Mouse (Mus musculus): Measurements from ENCODE around the gene Rere. TPM values are rescaled to one million over a fixed set of nuclear protein-coding genes. Genes with fewer than 3 reads are reported as not detected.
"Not testable (repeated sequence)": the region's sequence is repeated elsewhere in the genome, so short reads cannot be mapped to it uniquely, and the experiment has no call there.

The Rere gene
- polyA plus RNA-seq, 1 experiment from 2014 or later = 22.2 TPM

GRCm38 (mm10) chr4:150555783-150556182, 274.3 kb downstream of the Rere start:
- ATAC-seq = no peak
- Histone ChIP-seq H3K4me3 (ENCODE audit: low read length) (no peak overlapping the region), H3K27ac (ENCODE audit: low read length) (no peak overlapping the region; the same call in 1 of the 2 replicates), H3K9me3 (ENCODE audit: control insufficient read depth, low read length) (no peaks in the 10 kb centered on the region), H3K9ac (ENCODE audit: low read depth, low read length) (no peak overlapping the region), H3K4me1 (ENCODE audit: control insufficient read depth, insufficient read depth, low read length) (peaks cover 15% of the 10 kb centered on the region), H3K4me2 (ENCODE audit: low read depth, low read length) (no peak overlapping the region), H3K27me3 (replicated peaks; ENCODE audit: control insufficient read depth, insufficient read depth, low read length) (no peaks in the 10 kb centered on the region), H3K36me3 (ENCODE audit: control insufficient read depth, insufficient read depth, low read length) (no peaks in the 10 kb centered on the region)

GRCm38 (mm10) chr4:150556382-150557221, 275.2 kb downstream of the Rere start:
- WGBS = 6% methylated on average over 17 of the region's 17 CpGs
- peak overlapping the region; percentile 55 for H3K27ac ChIP-seq (ENCODE audit: low read length)
- 0 out of 2 replicates have a peak overlapping the region, but pooled peaks have one; percentile 28 for H3K9ac ChIP-seq (ENCODE audit: low read depth, low read length)
- H3K4me2 ChIP-seq (ENCODE audit: low read depth, low read length) = peak overlapping the region; percentile 14; the same call in 1 of the 2 replicates
- no peak overlapping the region for H3K4me3 ChIP-seq (ENCODE audit: low read length)
- H3K4me1 ChIP-seq (ENCODE audit: control insufficient read depth, insufficient read depth, low read length) = peaks cover 13% of the 10 kb centered on the region
- no peaks in the 10 kb centered on the region for H3K9me3 ChIP-seq (ENCODE audit: control insufficient read depth, low read length)
- no peaks in the 10 kb centered on the region for H3K27me3 ChIP-seq (replicated peaks; ENCODE audit: control insufficient read depth, insufficient read depth, low read length)
- H3K36me3 ChIP-seq (ENCODE audit: control insufficient read depth, insufficient read depth, low read length) = no peaks in the 10 kb centered on the region
- ATAC-seq = peak; percentile 71

- not testable (repeated sequence) for H3K27me3 ChIP-seq (replicated peaks; ENCODE audit: control insufficient read depth, insufficient read depth, low read length); H3K36me3 ChIP-seq (ENCODE audit: control insufficient read depth, insufficient read depth, low read length); H3K27ac ChIP-seq (ENCODE audit: low read length); H3K4me3 ChIP-seq (ENCODE audit: low read length); H3K4me2 ChIP-seq (ENCODE audit: low read depth, low read length); ATAC-seq; H3K9ac ChIP-seq (ENCODE audit: low read depth, low read length); H3K9me3 ChIP-seq (ENCODE audit: control insufficient read depth, low read length)
- peaks cover 13% of the 10 kb centered on the region for H3K4me1 ChIP-seq (ENCODE audit: control insufficient read depth, insufficient read depth, low read length)
- WGBS = 50% methylated on average over 3 of the region's 3 CpGs
Observed at GRCm38 (mm10) chr4:150557289-150557688, 275.8 kb downstream of the Rere start.

- Histone ChIP-seq H3K4me1 (ENCODE audit: control insufficient read depth, insufficient read depth, low read length) (peaks cover 13% of the 10 kb centered on the region), H3K4me2 (ENCODE audit: low read depth, low read length) (no peak overlapping the region), H3K9me3 (ENCODE audit: control insufficient read depth, low read length) (no peaks in the 10 kb centered on the region), H3K4me3 (ENCODE audit: low read length) (no peak overlapping the region), H3K27me3 (replicated peaks; ENCODE audit: control insufficient read depth, insufficient read depth, low read length) (no peaks in the 10 kb centered on the region), H3K36me3 (ENCODE audit: control insufficient read depth, insufficient read depth, low read length) (no peaks in the 10 kb centered on the region), H3K9ac (ENCODE audit: low read depth, low read length) (no peak overlapping the region), H3K27ac (ENCODE audit: low read length) (no peak overlapping the region)
- no peak for ATAC-seq
- 45% methylated on average over 1 of the region's 1 CpGs for WGBS
Observed at GRCm38 (mm10) chr4:150557976-150558375, 276.5 kb downstream of the Rere start.

GRCm38 (mm10) chr4:150559514-150559913, 278.1 kb downstream of the Rere start:
- Histone ChIP-seq H3K4me1 (ENCODE audit: control insufficient read depth, insufficient read depth, low read length) (peaks cover 18% of the 10 kb centered on the region), H3K4me3 (ENCODE audit: low read length) (no peak overlapping the region), H3K36me3 (ENCODE audit: control insufficient read depth, insufficient read depth, low read length) (no peaks in the 10 kb centered on the region), H3K27me3 (replicated peaks; ENCODE audit: control insufficient read depth, insufficient read depth, low read length) (no peaks in the 10 kb centered on the region), H3K9ac (ENCODE audit: low read depth, low read length) (no peak overlapping the region), H3K4me2 (ENCODE audit: low read depth, low read length) (no peak overlapping the region), H3K9me3 (ENCODE audit: control insufficient read depth, low read length) (no peaks in the 10 kb centered on the region), H3K27ac (ENCODE audit: low read length) (no peak overlapping the region)
- no peak for ATAC-seq
- 76% methylated on average over 3 of the region's 3 CpGs for WGBS

- no peaks in the 10 kb centered on the region for H3K9me3 ChIP-seq (ENCODE audit: control insufficient read depth, low read length)
- H3K27ac ChIP-seq (ENCODE audit: low read length) = no peak overlapping the region
- no peak overlapping the region for H3K4me2 ChIP-seq (ENCODE audit: low read depth, low read length)
- no peaks in the 10 kb centered on the region for H3K36me3 ChIP-seq (ENCODE audit: control insufficient read depth, insufficient read depth, low read length)
- 54% methylated on average over 5 of the region's 5 CpGs for WGBS
- no peaks in the 10 kb centered on the region for H3K27me3 ChIP-seq (replicated peaks; ENCODE audit: control insufficient read depth, insufficient read depth, low read length)
- peaks cover 13% of the 10 kb centered on the region for H3K4me1 ChIP-seq (ENCODE audit: control insufficient read depth, insufficient read depth, low read length)
- no peak overlapping the region for H3K9ac ChIP-seq (ENCODE audit: low read depth, low read length)
- no peak overlapping the region for H3K4me3 ChIP-seq (ENCODE audit: low read length)
- ATAC-seq = no peak
Observed at GRCm38 (mm10) chr4:150563281-150563680, 281.8 kb downstream of the Rere start.

GRCm38 (mm10) chr4:150566193-150566592, 284.7 kb downstream of the Rere start:
- ATAC-seq = no peak
- Histone ChIP-seq H3K4me2 (ENCODE audit: low read depth, low read length) (no peak overlapping the region), H3K9me3 (ENCODE audit: control insufficient read depth, low read length) (no peaks in the 10 kb centered on the region), H3K4me3 (ENCODE audit: low read length) (no peak overlapping the region), H3K36me3 (ENCODE audit: control insufficient read depth, insufficient read depth, low read length) (no peaks in the 10 kb centered on the region), H3K4me1 (ENCODE audit: control insufficient read depth, insufficient read depth, low read length) (peaks cover 23% of the 10 kb centered on the region), H3K9ac (ENCODE audit: low read depth, low read length) (no peak overlapping the region), H3K27ac (ENCODE audit: low read length) (no peak overlapping the region), H3K27me3 (replicated peaks; ENCODE audit: control insufficient read depth, insufficient read depth, low read length) (no peaks in the 10 kb centered on the region)
- 80% methylated on average over 6 of the region's 6 CpGs for WGBS

GRCm38 (mm10) chr4:150568318-150569134, 287.1 kb downstream of the Rere start:
- ATAC-seq = peak; percentile 83
- 22% methylated on average over 9 of the region's 9 CpGs for WGBS
- Histone ChIP-seq H3K27me3 (replicated peaks; ENCODE audit: control insufficient read depth, insufficient read depth, low read length) (no peaks in the 10 kb centered on the region), H3K4me1 (ENCODE audit: control insufficient read depth, insufficient read depth, low read length) (peaks cover 28% of the 10 kb centered on the region), H3K36me3 (ENCODE audit: control insufficient read depth, insufficient read depth, low read length) (no peaks in the 10 kb centered on the region), H3K9me3 (ENCODE audit: control insufficient read depth, low read length) (no peaks in the 10 kb centered on the region), H3K4me3 (ENCODE audit: low read length) (peak overlapping the region; percentile 70), H3K27ac (ENCODE audit: low read length) (peak overlapping the region; percentile 99), H3K9ac (ENCODE audit: low read depth, low read length) (peak overlapping the region; percentile 96), H3K4me2 (ENCODE audit: low read depth, low read length) (peak overlapping the region; percentile 89)

- H3K36me3 ChIP-seq (ENCODE audit: control insufficient read depth, insufficient read depth, low read length) = no peaks in the 10 kb centered on the region
- H3K9ac ChIP-seq (ENCODE audit: low read depth, low read length) = peak overlapping the region; percentile 96
- peak overlapping the region; percentile 99 for H3K27ac ChIP-seq (ENCODE audit: low read length)
- no peaks in the 10 kb centered on the region for H3K27me3 ChIP-seq (replicated peaks; ENCODE audit: control insufficient read depth, insufficient read depth, low read length)
- H3K4me2 ChIP-seq (ENCODE audit: low read depth, low read length) = peak overlapping the region; percentile 89
- peaks cover 23% of the 10 kb centered on the region for H3K4me1 ChIP-seq (ENCODE audit: control insufficient read depth, insufficient read depth, low read length)
- under 1% methylated on average over 66 of the region's 73 CpGs for WGBS
- ATAC-seq = peak; percentile 82
- no peaks in the 10 kb centered on the region for H3K9me3 ChIP-seq (ENCODE audit: control insufficient read depth, low read length)
- peak overlapping the region; percentile 70 for H3K4me3 ChIP-seq (ENCODE audit: low read length)
Observed at GRCm38 (mm10) chr4:150569135-150569833, 287.8 kb downstream of the Rere start.

All from intestine, embryonic 16.5 days (tissue).